Mouse (Mus musculus) MEL (cell line): ENCODE data around the gene Ube2g2. TPM values are rescaled to one million over a fixed set of nuclear protein-coding genes. Genes with fewer than 3 reads are reported as not detected.
A peak's percentile ranks its signal among the peaks of the same experiment; 100 is the strongest.

Experiments used
- DNase-seq: peaks from one replicate; pipeline ENCODE4 v3.0.0; 2011; ENCODE audit warnings: low read depth, low spot score
- H3K27ac ChIP-seq: 2 replicates; pipeline ENCODE4 v1.5.1; 2012; ENCODE audit warnings: low read depth, mild to moderate bottlenecking, control low read depth, low read length, moderate library complexity; ENCODE audit not compliant: control insufficient read depth
- H3K27me3 ChIP-seq, 2 experiments: fragments of 150-350 bp in 1 of 2; sonication (generic) in 1 of 2; 2 replicates each; pipeline ENCODE4 v1.6.1; 2012; ENCODE audit warnings: low read length in 2 of 2, mild to moderate bottlenecking in 2 of 2, improper control_type of control experiment in 1 of 2, moderate library complexity in 1 of 2; ENCODE audit not compliant: insufficient read depth in 2 of 2, control insufficient read depth in 1 of 2
- H3K36me3 ChIP-seq, 2 experiments: 2 replicates each; pipeline ENCODE4 v1.6.1; 2012 to 2014; ENCODE audit warnings: low read length in 2 of 2, improper control_type of control experiment in 1 of 2, inconsistent platforms in 1 of 2, mild to moderate bottlenecking in 1 of 2; ENCODE audit not compliant: insufficient read depth in 2 of 2, control insufficient read depth in 1 of 2
- H3K4me1 ChIP-seq, 2 experiments: fragments of 150-350 bp in 1 of 2; sonication (generic) in 1 of 2; 2 replicates each; pipeline ENCODE4 v1.6.1; 2012; ENCODE audit warnings: low read length in 2 of 2, improper control_type of control experiment in 1 of 2, mild to moderate bottlenecking in 1 of 2; ENCODE audit not compliant: insufficient read depth in 2 of 2, control insufficient read depth in 1 of 2
- H3K4me3 ChIP-seq, 2 experiments: fragments of 150-350 bp in 1 of 2; sonication (generic) in 1 of 2; 2 replicates each; pipeline ENCODE4 v1.5.1; 2012; ENCODE audit warnings: low read depth in 2 of 2, low read length in 2 of 2, mild to moderate bottlenecking in 2 of 2, moderate library complexity in 2 of 2, control low read depth in 1 of 2, improper control_type of control experiment in 1 of 2; ENCODE audit not compliant: control insufficient read depth in 1 of 2, insufficient read depth in 1 of 2
- H3K79me2 ChIP-seq: 2 replicates; pipeline ENCODE4 v1.6.1; 2012; ENCODE audit warnings: mild to moderate bottlenecking, low read length, moderate library complexity; ENCODE audit not compliant: control insufficient read depth, poor library complexity, insufficient read depth
- H3K9ac ChIP-seq: 2 replicates; pipeline ENCODE4 v1.6.1; 2012; ENCODE audit warnings: low read depth, mild to moderate bottlenecking, control low read depth, low read length, moderate library complexity; ENCODE audit not compliant: control insufficient read depth, poor library complexity, severe bottlenecking
- H3K9me3 ChIP-seq: fragments of 150-350 bp; sonication (generic); replicated peaks from 2 replicates; pipeline ENCODE4 v1.6.1; 2012; ENCODE audit warnings: mild to moderate bottlenecking, low read length, improper control_type of control experiment, moderate library complexity; ENCODE audit not compliant: insufficient read depth
- CHD1 ChIP-seq: IDR thresholded peaks from 2 replicates; pipeline ENCODE4 v1.6.1; 2012; ENCODE audit warnings: low read depth, mild to moderate bottlenecking, inconsistent platforms, low read length, improper control_type of control experiment
- CHD2 ChIP-seq: IDR thresholded peaks from 2 replicates; pipeline ENCODE4 v1.6.1; 2011; ENCODE audit warnings: low read length, improper control_type of control experiment
- ELF1 ChIP-seq: IDR thresholded peaks from 2 replicates; pipeline ENCODE4 v1.6.1; 2014; ENCODE audit warnings: low read depth, mild to moderate bottlenecking, inconsistent platforms, low read length, improper control_type of control experiment, moderate library complexity
- EP300 ChIP-seq, 2 experiments: IDR thresholded peaks; 2 replicates each; pipeline ENCODE4 v1.6.1; 2011; ENCODE audit warnings: improper control_type of control experiment in 2 of 2, low read length in 2 of 2, low read depth in 1 of 2, mild to moderate bottlenecking in 1 of 2
- ETS1 ChIP-seq: IDR thresholded peaks from 2 replicates; pipeline ENCODE4 v1.6.1; 2012; ENCODE audit warnings: low read depth, mild to moderate bottlenecking, inconsistent platforms, low read length, improper control_type of control experiment, moderate library complexity
- GABPA ChIP-seq: IDR thresholded peaks from 2 replicates; pipeline ENCODE4 v1.6.1; 2012; ENCODE audit warnings: low read depth, mild to moderate bottlenecking, inconsistent platforms, low read length, improper control_type of control experiment, moderate library complexity
- GATA1 ChIP-seq: IDR thresholded peaks from 2 replicates; pipeline ENCODE4 v1.6.1; 2011; ENCODE audit warnings: low read depth, low read length, improper control_type of control experiment
- HCFC1 ChIP-seq: IDR thresholded peaks from 2 replicates; pipeline ENCODE4 v1.6.1; 2012; ENCODE audit warnings: low read depth, mild to moderate bottlenecking, inconsistent platforms, low read length, improper control_type of control experiment, moderate library complexity
- JUND ChIP-seq: IDR thresholded peaks from 2 replicates; pipeline ENCODE4 v1.6.1; 2011; ENCODE audit warnings: low read depth, mild to moderate bottlenecking, improper control_type of control experiment, low read length
- MAX ChIP-seq: IDR thresholded peaks from 2 replicates; pipeline ENCODE4 v1.6.1; 2011; ENCODE audit warnings: low read length, improper control_type of control experiment
- MEF2A ChIP-seq: IDR thresholded peaks from 2 replicates; pipeline ENCODE4 v1.6.1; 2014; ENCODE audit warnings: low read depth, mild to moderate bottlenecking, inconsistent platforms, low read length, improper control_type of control experiment; ENCODE audit not compliant: poor library complexity, insufficient replicate concordance, severe bottlenecking; ENCODE audit errors: extremely low read depth
- MYB ChIP-seq: IDR thresholded peaks from 2 replicates; pipeline ENCODE4 v1.6.1; 2011; ENCODE audit warnings: mild to moderate bottlenecking, low read depth, low read length, improper control_type of control experiment
- MYC ChIP-seq: IDR thresholded peaks from 2 replicates; pipeline ENCODE4 v1.6.1; 2011; ENCODE audit warnings: low read depth, mild to moderate bottlenecking, low read length, improper control_type of control experiment, moderate library complexity
- NELFE ChIP-seq: IDR thresholded peaks from 2 replicates; pipeline ENCODE4 v1.6.1; 2011; ENCODE audit warnings: low read depth, low read length, improper control_type of control experiment
- NRF1 ChIP-seq: IDR thresholded peaks from 2 replicates; pipeline ENCODE4 v1.6.1; 2014; ENCODE audit warnings: low read depth, mild to moderate bottlenecking, inconsistent platforms, low read length, improper control_type of control experiment, moderate library complexity; ENCODE audit not compliant: poor library complexity, insufficient read depth, severe bottlenecking
- POLR2AphosphoS2 ChIP-seq: IDR thresholded peaks from 2 replicates; pipeline ENCODE4 v1.6.1; 2011; ENCODE audit warnings: low read length, improper control_type of control experiment
- RCOR1 ChIP-seq: IDR thresholded peaks from 2 replicates; pipeline ENCODE4 v1.6.1; 2012; ENCODE audit warnings: low read depth, mild to moderate bottlenecking, inconsistent platforms, low read length, improper control_type of control experiment
- SIN3A ChIP-seq: IDR thresholded peaks from 2 replicates; pipeline ENCODE4 v1.6.1; 2012; ENCODE audit warnings: low read length, improper control_type of control experiment, inconsistent platforms
- TAL1 ChIP-seq: IDR thresholded peaks from 2 replicates; pipeline ENCODE4 v1.6.1; 2012; ENCODE audit warnings: mild to moderate bottlenecking, inconsistent platforms, low read length, moderate library complexity, mixed read lengths
- TBP ChIP-seq: IDR thresholded peaks from 2 replicates; pipeline ENCODE4 v1.8.0; 2011; ENCODE audit warnings: low read depth, low read length, improper control_type of control experiment
- TCF12 ChIP-seq: IDR thresholded peaks from 2 replicates; pipeline ENCODE4 v1.6.1; 2014; ENCODE audit warnings: low read depth, mild to moderate bottlenecking, inconsistent platforms, low read length, improper control_type of control experiment, moderate library complexity
- USF2 ChIP-seq, 2 experiments: IDR thresholded peaks; 2 replicates each; pipeline ENCODE4 v1.6.1; 2011 to 2012; ENCODE audit warnings: improper control_type of control experiment in 2 of 2, low read length in 2 of 2, borderline replicate concordance in 1 of 2, inconsistent platforms in 1 of 2, low read depth in 1 of 2, mild to moderate bottlenecking in 1 of 2; ENCODE audit not compliant: insufficient read depth in 1 of 2
- ZMIZ1 ChIP-seq: IDR thresholded peaks from 2 replicates; pipeline ENCODE4 v1.6.1; 2012; ENCODE audit warnings: low read depth, mild to moderate bottlenecking, inconsistent platforms, low read length, improper control_type of control experiment, moderate library complexity
- ZNF384 ChIP-seq: IDR thresholded peaks from 2 replicates; pipeline ENCODE4 v1.6.1; 2012; ENCODE audit warnings: low read depth, mild to moderate bottlenecking, inconsistent platforms, low read length, improper control_type of control experiment
- polyA plus RNA-seq, 2 experiments: library from polyadenylated mRNA; stranded (reverse) in 1 of 2; unstranded in 1 of 2; fragments of >175 nt in 1 of 2; fragments of >200 nt in 1 of 2; gene quantifications; 2 replicates each; pipeline versions ENCODE4 v1.2.1 to v1.2.4; 2012; ENCODE audit warnings: low replicate concordance in 2 of 2, low read depth in 1 of 2; ENCODE audit not compliant: insufficient read length in 2 of 2, insufficient read depth in 1 of 2, missing spikeins in 1 of 2
- total RNA-seq: library from RNA; depleted of rRNA; stranded (reverse); fragments of 300-350 nt; gene quantifications from 2 replicates; pipeline ENCODE4 v1.2.3, GENCODE M21; 2012

Gene Ube2g2
- total and polyA plus RNA-seq, 3 experiments, result 62.4 to 112 TPM; not detected in 1

GRCm38 (mm10) chr10:77670710-77671109, 48.6 kb downstream of the Ube2g2 start:
- Histone ChIP-seq H3K79me2 (no peaks in the 10 kb centered on the region), H3K27me3 (no peaks in the 10 kb centered on the region), H3K4me3 (no peak overlapping the region), H3K9me3 (no peaks in the 10 kb centered on the region), H3K9ac (no peak overlapping the region), H3K4me1 (peaks cover 0 to 11% of the 10 kb centered on the region in 2 experiments; a peak in 2 of 4 replicates), H3K36me3 (peaks cover 0 to 11% of the 10 kb centered on the region in 2 experiments; a peak in 2 of 4 replicates), H3K27ac (no peak overlapping the region)
- no peak for TF ChIP-seq ZMIZ1
- TF ChIP-seq TCF12, result no peak
- no peak for TF ChIP-seq POLR2AphosphoS2
- no peak for DNase-seq

DNA sequence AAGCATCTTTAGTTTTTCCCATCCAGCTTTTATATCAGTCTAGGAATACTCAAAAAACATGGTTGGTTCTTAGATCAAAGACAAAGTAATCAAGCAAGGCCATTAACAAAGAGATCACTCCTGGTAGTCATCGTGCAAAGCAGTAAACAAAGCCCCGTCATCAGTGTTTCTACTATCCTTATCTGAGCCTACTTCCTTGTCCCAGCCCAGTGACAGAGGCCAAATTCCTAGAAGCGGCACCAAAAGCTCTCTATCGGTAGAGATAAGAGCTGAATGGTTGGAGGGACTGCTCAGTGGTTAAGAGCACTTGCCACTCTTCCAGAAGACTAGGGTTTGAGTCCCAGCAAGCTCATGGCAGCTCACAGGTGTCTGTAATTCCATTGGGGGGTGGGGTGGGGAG, 49.4 kb downstream of the Ube2g2 start:
- DNase-seq, result peak; percentile 85
- TF ChIP-seq GABPA (no peak), SIN3A (peak; percentile 91), HCFC1 (peak; percentile 33; the same call in 1 of the 2 replicates), CHD1 (no peak), JUND (no peak), RCOR1 (peak; percentile 76), EP300 (IDR thresholded peaks at IDR 0.05; ENCODE audit: low read depth in 1 of 2, low read length in 2 of 2) (peak; percentile 83 to 86), MYB (no peak), MYC (peak; percentile 34; the same call in 1 of the 2 replicates), CHD2 (no peak), TBP (0 out of 2 replicates have a peak, but pooled peaks have one; percentile 12), TAL1 (peak; percentile 54), ETS1 (peak; percentile 89), MAX (no peak), NELFE (no peak), ZNF384 (no peak), POLR2AphosphoS2 (no peak), GATA1 (peak; percentile 97), NRF1 (no peak), USF2 (IDR thresholded peaks at IDR 0.05; ENCODE audit: borderline replicate concordance in 1 of 2, insufficient read depth in 1 of 2, low read depth in 1 of 2, low read length in 2 of 2) (no peak), MEF2A (no peak), ELF1 (peak; percentile 73), TCF12 (peak; percentile 72)
- TF ChIP-seq, all 39 proteins: peak for 11
- Histone ChIP-seq H3K36me3 (peaks cover 0 to 11% of the 10 kb centered on the region in 2 experiments; a peak in 2 of 4 replicates), H3K9me3 (no peaks in the 10 kb centered on the region), H3K27ac (peak overlapping the region; percentile 60), H3K79me2 (no peaks in the 10 kb centered on the region), H3K9ac (no peak overlapping the region), H3K4me3 (no peak overlapping the region), H3K27me3 (no peaks in the 10 kb centered on the region), H3K4me1 (peaks cover 0 to 11% of the 10 kb centered on the region in 2 experiments; a peak in 2 of 4 replicates)
